Mouse (Mus musculus) lung, adult 2 months (tissue): ENCODE measurements around the gene Tyms.

Source experiments
- CTCF ChIP-seq: fragments of 200-500 bp; IDR thresholded peaks from 2 replicates; pipeline ENCODE4 v1.5.1; 2011; ENCODE audit warnings: mild to moderate bottlenecking, low read length, control low read depth; ENCODE audit not compliant: insufficient read depth
- POLR2A ChIP-seq: fragments of 200-500 bp; IDR thresholded peaks from 2 replicates; pipeline ENCODE4 v1.6.1; 2011; ENCODE audit warnings: low read depth, mild to moderate bottlenecking, control low read depth, low read length, borderline replicate concordance; ENCODE audit errors: extremely low read depth

DNA sequence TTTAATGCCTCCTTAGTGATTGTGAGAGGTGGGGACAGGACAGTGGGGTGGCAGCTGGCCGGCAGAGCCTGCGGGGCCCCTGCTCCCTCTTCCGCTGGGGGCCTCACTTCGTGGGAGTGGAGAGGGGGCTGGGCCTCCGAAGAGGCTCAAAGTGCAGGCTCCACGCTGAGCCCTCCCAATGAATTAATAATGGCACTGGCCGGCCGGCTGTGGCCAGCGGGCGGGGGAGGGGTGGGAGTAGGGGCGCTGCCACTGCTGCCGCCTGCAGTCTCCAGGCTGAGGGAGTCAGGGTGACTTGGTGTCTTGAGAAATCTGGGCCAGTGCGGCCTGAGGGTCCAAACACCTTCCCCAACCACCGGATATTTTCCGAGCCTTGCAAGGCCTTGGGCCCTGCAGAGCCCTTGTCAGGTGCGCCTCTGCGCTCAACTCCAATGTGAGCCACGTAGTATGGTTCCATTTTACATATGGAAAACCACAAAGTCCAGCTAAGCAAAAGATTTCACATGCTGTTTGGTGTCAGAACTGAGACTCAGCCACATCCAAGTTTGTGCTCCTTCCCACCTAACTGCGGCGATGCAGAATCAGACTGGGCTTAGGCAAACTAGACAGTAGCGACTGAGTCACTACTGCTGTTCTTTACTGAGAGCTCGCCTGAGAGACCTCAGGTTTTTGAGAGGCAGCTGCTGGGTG, 37.1 kb upstream of the Tyms start:
- TF ChIP-seq CTCF (no peak), POLR2A (no peak)
